Mouse (Mus musculus): Measurements from ENCODE around the gene Usp47.
A peak's percentile ranks its signal among the peaks of the same experiment; 100 is the strongest.

The Usp47 gene

GRCm38 (mm10) chr7:112149113-112149512 lies 125.8 kb downstream of the Usp47 start:
- DNase-seq (ENCODE audit: extremely low spot score, low spot score): no peak

- no peak for DNase-seq (ENCODE audit: extremely low spot score, low spot score)
Measured at GRCm38 (mm10) chr7:112154445-112154844, 131.1 kb downstream of the Usp47 start.

GRCm38 (mm10) chr7:112155194-112155593 lies 131.9 kb downstream of the Usp47 start:
- DNase-seq (ENCODE audit: extremely low spot score, low spot score): no peak

GRCm38 (mm10) chr7:112157584-112158315 lies 134.4 kb downstream of the Usp47 start:
- no peak for DNase-seq (ENCODE audit: extremely low spot score, low spot score)

- peak; percentile 70 for DNase-seq (ENCODE audit: extremely low spot score, low spot score)
Measured at GRCm38 (mm10) chr7:112158316-112158741, 135.0 kb downstream of the Usp47 start.

- peak; percentile 59 for DNase-seq (ENCODE audit: extremely low spot score, low spot score)
Measured at GRCm38 (mm10) chr7:112158942-112159341, 135.6 kb downstream of the Usp47 start, which contains the start of gene Dkk3. Dkk3 (minus strand) TSS chr7:112159057.

GRCm38 (mm10) chr7:112159835-112160234 lies 136.5 kb downstream of the Usp47 start:
- no peak for DNase-seq (ENCODE audit: extremely low spot score, low spot score)

Data from neural tube, embryonic 10.5 days (tissue).